Mouse (Mus musculus) G1E-ER4 (cell line): ENCODE data around the gene Abcf3. TPM values are rescaled to one million over a fixed set of nuclear protein-coding genes. Genes with fewer than 3 reads are reported as not detected.

ENCODE experiments used
- GATA1 ChIP-seq: IDR thresholded peaks from one replicate; pipeline ENCODE4 v1.8.0; 2012; ENCODE audit warnings: low read length, inconsistent platforms
- polyA plus RNA-seq: library from polyadenylated mRNA; stranded (reverse); fragments of >175 nt; gene quantifications from 2 replicates; pipeline ENCODE4 v1.2.3, GENCODE M21; 2012

The Abcf3 gene
- polyA plus RNA-seq, 1 experiment, result 31.7 TPM

- TF ChIP-seq GATA1, result no peak
Observed at GRCm38 (mm10) chr16:20536081-20536665, 12.2 kb upstream of the Abcf3 start.

GRCm38 (mm10) chr16:20537071-20537471 is 11.3 kb upstream of the Abcf3 start:
- TF ChIP-seq GATA1, result no peak

GRCm38 (mm10) chr16:20537601-20538320 is 10.6 kb upstream of the Abcf3 start:
- TF ChIP-seq GATA1, result no peak

- no peak for TF ChIP-seq GATA1
Observed at GRCm38 (mm10) chr16:20539649-20540048, 8.7 kb upstream of the Abcf3 start.

GRCm38 (mm10) chr16:20540438-20540837 is 7.9 kb upstream of the Abcf3 start:
- TF ChIP-seq GATA1, result no peak

GRCm38 (mm10) chr16:20545696-20546095 is 2.7 kb upstream of the Abcf3 start:
- TF ChIP-seq GATA1, result no peak

GRCm38 (mm10) chr16:20547423-20547822 is 954 bp upstream of the Abcf3 start:
- no peak for TF ChIP-seq GATA1

- TF ChIP-seq GATA1, result no peak
Observed at GRCm38 (mm10) chr16:20549161-20549560, 784 bp downstream of the Abcf3 start.

- TF ChIP-seq GATA1, result no peak
Observed at GRCm38 (mm10) chr16:20551691-20552090, 3.3 kb downstream of the Abcf3 start.

- TF ChIP-seq GATA1, result no peak
Observed at GRCm38 (mm10) chr16:20552594-20552993, 4.2 kb downstream of the Abcf3 start.

- TF ChIP-seq GATA1, result no peak
Observed at GRCm38 (mm10) chr16:20555000-20555399, 6.6 kb downstream of the Abcf3 start.

- TF ChIP-seq GATA1, result no peak
Observed at GRCm38 (mm10) chr16:20557381-20557780, 9.0 kb downstream of the Abcf3 start.

GRCm38 (mm10) chr16:20565075-20565474 is 16.7 kb downstream of the Abcf3 start:
- TF ChIP-seq GATA1, result no peak

GRCm38 (mm10) chr16:20589366-20589938 is 41.1 kb downstream of the Abcf3 start, which contains the start of gene Vwa5b2:
TSS of gene Vwa5b2 (plus strand) at chr16:20589471.
- no peak for TF ChIP-seq GATA1

- no peak for TF ChIP-seq GATA1
Observed at GRCm38 (mm10) chr16:20589939-20590679, 41.7 kb downstream of the Abcf3 start.

GRCm38 (mm10) chr16:20590680-20591038 is 42.3 kb downstream of the Abcf3 start:
- no peak for TF ChIP-seq GATA1

- no peak for TF ChIP-seq GATA1
Observed at GRCm38 (mm10) chr16:20591076-20591705, 42.8 kb downstream of the Abcf3 start.
